Mouse (Mus musculus) cortical plate, adult 2 months (tissue): Measurements from ENCODE around the gene Mboat1.

ENCODE experiments used
- CTCF ChIP-seq: fragments of 200-500 bp; IDR thresholded peaks from 2 replicates; pipeline ENCODE4 v1.5.1; 2011; ENCODE audit warnings: mild to moderate bottlenecking, control low read depth, low read length; ENCODE audit not compliant: insufficient read depth; ENCODE audit errors: extremely low read depth
- POLR2A ChIP-seq: fragments of 200-500 bp; IDR thresholded peaks from 2 replicates; pipeline ENCODE4 v1.6.1; 2011; ENCODE audit warnings: mild to moderate bottlenecking, low read length, control low read depth; ENCODE audit not compliant: insufficient read depth; ENCODE audit errors: extremely low read depth

GRCm38 (mm10) chr13:30186456-30186855 lies 50.2 kb downstream of the Mboat1 start:
- TF ChIP-seq POLR2A, result no peak
- no peak for TF ChIP-seq CTCF
